Comparison of ENCODE assay signal across 15 mouse cellular contexts in the genomic region with DNA sequence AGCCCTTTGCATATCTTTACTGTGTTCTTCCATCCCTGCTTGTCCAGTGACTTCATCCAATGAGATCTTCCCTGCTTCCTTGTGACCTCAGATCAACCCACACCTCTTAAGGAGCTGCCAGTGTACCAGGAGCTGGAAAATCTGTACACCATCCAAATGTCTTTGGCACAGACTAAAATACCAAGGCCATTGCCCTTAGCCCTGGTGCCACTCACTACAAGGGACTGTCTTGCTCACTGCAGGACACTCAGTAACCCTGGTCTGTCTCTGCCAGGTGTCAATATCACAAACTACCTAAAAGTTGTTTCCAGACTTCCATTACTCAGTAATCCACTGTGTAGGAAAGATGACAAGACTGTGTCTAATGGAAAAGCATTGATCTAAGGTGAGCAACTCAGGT.
"Had no signal": no experiment of that assay in that cellular context is flagged by ENCODE, and none has a peak within 500 bp of the region (broad histone marks: within the 10 kb centered on the region; RNA-seq: fewer than 3 reads in every experiment).

No protein-coding gene starts in this region.

- DNase-seq: kidney, postnatal 25 days; left cerebral cortex, postnatal 4 days; lung, embryonic 14.5 days; lung, postnatal 4 days; midbrain, embryonic 14.5 days; right cerebral cortex, adult 18-20 months; right cerebral cortex, postnatal 25 days had no signal

- H3K4me1 ChIP-seq: limb, embryonic 13.5 days; liver, embryonic 15.5 days; midbrain, embryonic 10.5 days; neural tube, embryonic 15.5 days had no signal

- H3K27me3 ChIP-seq: limb, embryonic 13.5 days; liver, embryonic 15.5 days; neural tube, embryonic 15.5 days had no signal

- H3K4me3 ChIP-seq: layer of hippocampus, adult 2 months; limb, embryonic 13.5 days; liver, embryonic 15.5 days; midbrain, embryonic 10.5 days; myocyte; neural tube, embryonic 15.5 days had no signal

- H3K9ac ChIP-seq: limb, embryonic 13.5 days; liver, embryonic 15.5 days; lung, embryonic 14.5 days; neural tube, embryonic 15.5 days had no signal

- H3K9me3 ChIP-seq: limb, embryonic 13.5 days; liver, embryonic 15.5 days; midbrain, embryonic 10.5 days; neural tube, embryonic 15.5 days had no signal

- H3K4me2 ChIP-seq: limb, embryonic 13.5 days; liver, embryonic 11.5 days; liver, embryonic 15.5 days; lung, embryonic 14.5 days; neural tube, embryonic 15.5 days had no signal

- ATAC-seq: intestine, postnatal 0 days had no signal

- H3K36me3 ChIP-seq: limb, embryonic 13.5 days; liver, embryonic 15.5 days; midbrain, embryonic 10.5 days; neural tube, embryonic 15.5 days had no signal

- H3K27ac ChIP-seq: layer of hippocampus, adult 2 months; limb, embryonic 13.5 days; liver, embryonic 15.5 days; midbrain, embryonic 10.5 days; neural tube, embryonic 15.5 days had no signal
